Mouse (Mus musculus) left cerebral cortex, adult 9 months (tissue): Measurements from ENCODE around the gene Apbb2.

Experiments
- DNase-seq, 2 experiments: peaks; one replicate each; pipeline ENCODE4 v3.0.0; 2022; ENCODE audit warnings: low spot score in 2 of 2

Apbb2 gene

GRCm38 (mm10) chr5:66602287-66602820 lies 16.2 kb downstream of the Apbb2 start:
- DNase-seq: no peak

- DNase-seq: no peak
These were observed 18.2 kb downstream of the Apbb2 start for GRCm38 (mm10) chr5:66600415-66600814.

- no peak for DNase-seq
These were observed 18.7 kb downstream of the Apbb2 start for GRCm38 (mm10) chr5:66599888-66600287.

- DNase-seq: no peak
These were observed 22.3 kb downstream of the Apbb2 start for GRCm38 (mm10) chr5:66596296-66596695.

- no peak for DNase-seq
These were observed 23.7 kb downstream of the Apbb2 start for GRCm38 (mm10) chr5:66594881-66595280.

GRCm38 (mm10) chr5:66586236-66586745 lies 32.3 kb downstream of the Apbb2 start:
- no peak for DNase-seq

- no peak for DNase-seq
These were observed 35.6 kb downstream of the Apbb2 start for GRCm38 (mm10) chr5:66583019-66583406.

- DNase-seq: no peak
These were observed 36.1 kb downstream of the Apbb2 start for GRCm38 (mm10) chr5:66582281-66583018.

- no peak for DNase-seq
These were observed 39.5 kb downstream of the Apbb2 start for GRCm38 (mm10) chr5:66579066-66579465.

GRCm38 (mm10) chr5:66576299-66576698 lies 42.3 kb downstream of the Apbb2 start:
- peak in 1 of 2 experiments; percentile 62 for DNase-seq

GRCm38 (mm10) chr5:66575148-66575547 lies 43.4 kb downstream of the Apbb2 start:
- DNase-seq: no peak

- no peak for DNase-seq
These were observed 45.3 kb downstream of the Apbb2 start for GRCm38 (mm10) chr5:66573266-66573665.

- DNase-seq: no peak
These were observed 46.3 kb downstream of the Apbb2 start for GRCm38 (mm10) chr5:66572086-66572855.

GRCm38 (mm10) chr5:66570709-66571108 lies 47.9 kb downstream of the Apbb2 start:
- no peak for DNase-seq

- no peak for DNase-seq
These were observed 49.3 kb downstream of the Apbb2 start for GRCm38 (mm10) chr5:66569141-66569801.

GRCm38 (mm10) chr5:66568002-66568401 lies 50.6 kb downstream of the Apbb2 start:
- no peak for DNase-seq

GRCm38 (mm10) chr5:66567424-66567823 lies 51.2 kb downstream of the Apbb2 start:
- no peak for DNase-seq

- no peak for DNase-seq
These were observed 58.9 kb downstream of the Apbb2 start for GRCm38 (mm10) chr5:66559591-66560175.

GRCm38 (mm10) chr5:66558094-66558493 lies 60.5 kb downstream of the Apbb2 start:
- DNase-seq: no peak

- DNase-seq: no peak
These were observed 64.7 kb downstream of the Apbb2 start for GRCm38 (mm10) chr5:66553933-66554332.

GRCm38 (mm10) chr5:66552246-66552645 lies 66.3 kb downstream of the Apbb2 start:
- DNase-seq: no peak

GRCm38 (mm10) chr5:66550292-66550691 lies 68.3 kb downstream of the Apbb2 start:
- DNase-seq: no peak
